Mouse (Mus musculus): ENCODE results near the gene Popdc2.

GRCm38 (mm10) chr16:38388757-38389156 is 26.7 kb downstream of the Popdc2 start:
- TF ChIP-seq CTCF (conservative IDR thresholded peaks at IDR 0.05; ENCODE audit: insufficient read depth, insufficient read length, low read depth, low read length), result no peak
- no peak for TF ChIP-seq POLR2A (IDR thresholded peaks at IDR 0.05; ENCODE audit: low read depth, low read length)

Data from kidney, adult 2 months (tissue).